Mouse (Mus musculus) neural tube, embryonic 12.5 days (tissue): ENCODE data around the gene Syt7. TPM values are rescaled to one million over a fixed set of nuclear protein-coding genes. Genes with fewer than 3 reads are reported as not detected.

Experiments used
- ATAC-seq: fragments of 200-750 bp; cut with Nextera tagmentation; 2 replicates; pipeline ENCODE4 v1.8.0; 2017; ENCODE audit warnings: low read depth, mild to moderate bottlenecking, moderate TSS enrichment, moderate library complexity; ENCODE audit not compliant: low FRiP score
- H3K27ac ChIP-seq: fragments of 300-500 bp; sonication (generic); 2 replicates; pipeline ENCODE4 v1.5.1; 2016
- H3K27me3 ChIP-seq: fragments of 300-500 bp; sonication (generic); replicated peaks from 2 replicates; pipeline ENCODE4 v1.6.1; 2016; ENCODE audit warnings: mild to moderate bottlenecking
- H3K36me3 ChIP-seq: fragments of 300-500 bp; sonication (generic); 2 replicates; pipeline ENCODE4 v1.6.1; 2016; ENCODE audit warnings: mild to moderate bottlenecking
- H3K4me1 ChIP-seq: fragments of 300-500 bp; sonication (generic); 2 replicates; pipeline ENCODE4 v1.6.1; 2016
- H3K4me2 ChIP-seq: fragments of 300-500 bp; sonication (generic); replicated peaks from 2 replicates; pipeline ENCODE4 v1.6.1; 2016; ENCODE audit warnings: mild to moderate bottlenecking
- H3K4me3 ChIP-seq: fragments of 300-500 bp; sonication (generic); 2 replicates; pipeline ENCODE4 v1.5.1; 2016
- H3K9ac ChIP-seq: fragments of 300-500 bp; sonication (generic); 2 replicates; pipeline ENCODE4 v1.6.1; 2016; ENCODE audit warnings: mild to moderate bottlenecking
- H3K9me3 ChIP-seq: fragments of 300-500 bp; sonication (generic); 2 replicates; pipeline ENCODE4 v1.6.1; 2016; ENCODE audit warnings: mild to moderate bottlenecking
- WGBS: fragments of 180-500 bp; shearing (Covaris S2); methylation state at CpG from one replicate; pipeline ENCODE4 v1.1.7; 2016; 5-methylcytosine and 5-hydroxymethylcytosine counted together
- polyA plus RNA-seq: library from polyadenylated mRNA; unstranded; fragments of >200 nt; fragmentation: Nextera tagmentation; extraction: Ambion mirVana; gene quantifications from 2 replicates; pipeline ENCODE4 v1.2.1, GENCODE M21; 2016

The Syt7 gene
- polyA plus RNA-seq, 1 experiment from 2014 or later = 4.8 TPM

DNA sequence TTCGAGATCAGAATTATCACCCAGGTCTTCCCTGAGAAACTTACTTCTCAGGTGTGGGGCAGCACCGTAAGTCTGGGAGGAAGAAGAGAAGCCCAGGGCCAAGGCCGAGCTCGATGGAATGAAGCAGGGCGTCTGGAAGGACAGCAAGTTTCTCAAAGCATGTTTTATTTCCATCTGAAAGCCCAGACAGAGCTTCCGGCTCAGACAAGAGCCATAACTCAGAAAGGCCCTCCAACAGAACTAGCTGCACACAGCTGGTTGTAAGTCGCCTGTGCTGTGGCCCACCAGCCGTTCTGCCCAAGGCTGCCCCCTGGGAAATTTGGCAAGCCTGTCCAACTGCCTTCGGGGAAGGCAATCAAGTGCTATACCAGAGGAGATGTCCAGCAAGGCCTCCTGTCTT is 38.5 kb downstream of the Syt7 start:
- Histone ChIP-seq H3K4me3 (no peak overlapping the region), H3K4me1 (peaks cover 42% of the 10 kb centered on the region)
- WGBS = 55% methylated on average over 9 of the region's 9 CpGs

GRCm38 (mm10) chr19:10429371-10429770 is 40.5 kb downstream of the Syt7 start:
- 90% methylated on average over 8 of the region's 8 CpGs for WGBS

More for the DNA sequence above, 38.5 kb downstream of the Syt7 start:
- Histone ChIP-seq H3K4me2 (no peak overlapping the region), H3K27me3 (peaks cover 12% of the 10 kb centered on the region; the same call in 1 of the 2 replicates), H3K27ac (no peak overlapping the region), H3K36me3 (no peaks in the 10 kb centered on the region), H3K9me3 (no peaks in the 10 kb centered on the region), H3K9ac (no peak overlapping the region)
- no peak for ATAC-seq

DNA sequence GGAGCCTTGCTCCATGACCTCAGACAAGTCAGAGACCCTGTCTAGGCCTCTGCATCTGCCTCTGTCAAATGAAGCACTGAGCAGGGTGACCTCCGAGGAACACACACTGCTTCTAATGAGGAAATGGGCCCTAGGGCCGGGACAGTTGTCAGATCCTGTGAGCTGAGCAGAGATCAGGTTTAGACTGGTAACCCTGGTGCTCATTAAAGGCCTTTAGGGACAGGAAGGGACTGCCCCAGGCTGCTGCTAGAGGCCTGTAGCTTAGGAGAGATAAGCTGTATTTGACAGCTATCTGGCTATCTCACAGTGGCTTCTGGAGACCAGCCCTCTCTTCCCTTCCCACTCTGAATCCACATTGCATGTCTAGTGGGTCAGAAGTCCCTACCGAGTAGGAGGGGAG is 42.5 kb downstream of the Syt7 start:
- no peaks in the 10 kb centered on the region for H3K36me3 ChIP-seq
- no peak overlapping the region for H3K4me2 ChIP-seq
- peaks cover 18% of the 10 kb centered on the region for H3K4me1 ChIP-seq
- no peaks in the 10 kb centered on the region for H3K9me3 ChIP-seq
- H3K27ac ChIP-seq = no peak overlapping the region
- H3K9ac ChIP-seq = no peak overlapping the region
- WGBS = 68% methylated on average over 3 of the region's 3 CpGs
- H3K27me3 ChIP-seq = peaks cover 3% of the 10 kb centered on the region; the same call in 1 of the 2 replicates
- no peak for ATAC-seq
- H3K4me3 ChIP-seq = no peak overlapping the region

More at GRCm38 (mm10) chr19:10429371-10429770, 40.5 kb downstream of the Syt7 start:
- no peak overlapping the region for H3K4me3 ChIP-seq
- H3K9ac ChIP-seq = no peak overlapping the region
- H3K9me3 ChIP-seq = no peaks in the 10 kb centered on the region
- ATAC-seq = no peak
- H3K36me3 ChIP-seq = no peaks in the 10 kb centered on the region
- no peak overlapping the region for H3K27ac ChIP-seq
- H3K27me3 ChIP-seq = peaks cover 6% of the 10 kb centered on the region; the same call in 1 of the 2 replicates
- peaks cover 35% of the 10 kb centered on the region for H3K4me1 ChIP-seq
- no peak overlapping the region for H3K4me2 ChIP-seq

DNA sequence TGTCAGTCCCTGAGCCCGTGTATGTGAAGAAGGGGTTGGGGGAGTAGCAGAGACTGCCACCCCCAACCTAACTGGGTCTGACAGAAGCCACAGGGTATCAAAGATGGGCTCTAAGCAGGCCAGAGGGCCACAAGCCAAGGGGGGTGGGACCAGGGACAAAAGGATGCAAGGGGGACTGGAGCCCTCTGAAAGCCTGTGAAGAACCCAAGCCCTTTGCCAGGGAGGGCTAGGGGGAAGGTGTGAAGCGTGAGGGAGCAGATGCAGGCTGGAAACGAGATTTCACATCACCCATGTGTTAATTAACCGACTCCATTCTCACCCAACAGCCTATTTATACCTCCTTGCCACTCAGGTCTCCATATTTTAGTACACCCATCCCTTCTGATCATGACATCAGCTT is 43.0 kb downstream of the Syt7 start:
- Histone ChIP-seq H3K9ac (no peak overlapping the region), H3K4me2 (no peak overlapping the region), H3K9me3 (no peaks in the 10 kb centered on the region), H3K4me3 (no peak overlapping the region), H3K4me1 (peaks cover 14% of the 10 kb centered on the region), H3K36me3 (no peaks in the 10 kb centered on the region), H3K27me3 (peaks cover 3% of the 10 kb centered on the region; the same call in 1 of the 2 replicates), H3K27ac (no peak overlapping the region)
- WGBS = 60% methylated on average over 4 of the region's 4 CpGs
- no peak for ATAC-seq

- peaks cover 3% of the 10 kb centered on the region; the same call in 1 of the 2 replicates for H3K27me3 ChIP-seq
- 80% methylated on average over 7 of the region's 7 CpGs for WGBS
- H3K9ac ChIP-seq = no peak overlapping the region
- no peak overlapping the region for H3K4me2 ChIP-seq
- no peaks in the 10 kb centered on the region for H3K9me3 ChIP-seq
- H3K4me3 ChIP-seq = no peak overlapping the region
- peaks cover under 1% of the 10 kb centered on the region; the same call in 1 of the 2 replicates for H3K4me1 ChIP-seq
- ATAC-seq = no peak
- no peak overlapping the region for H3K27ac ChIP-seq
- H3K36me3 ChIP-seq = no peaks in the 10 kb centered on the region
Measured at GRCm38 (mm10) chr19:10433225-10433624, 44.3 kb downstream of the Syt7 start.

DNA sequence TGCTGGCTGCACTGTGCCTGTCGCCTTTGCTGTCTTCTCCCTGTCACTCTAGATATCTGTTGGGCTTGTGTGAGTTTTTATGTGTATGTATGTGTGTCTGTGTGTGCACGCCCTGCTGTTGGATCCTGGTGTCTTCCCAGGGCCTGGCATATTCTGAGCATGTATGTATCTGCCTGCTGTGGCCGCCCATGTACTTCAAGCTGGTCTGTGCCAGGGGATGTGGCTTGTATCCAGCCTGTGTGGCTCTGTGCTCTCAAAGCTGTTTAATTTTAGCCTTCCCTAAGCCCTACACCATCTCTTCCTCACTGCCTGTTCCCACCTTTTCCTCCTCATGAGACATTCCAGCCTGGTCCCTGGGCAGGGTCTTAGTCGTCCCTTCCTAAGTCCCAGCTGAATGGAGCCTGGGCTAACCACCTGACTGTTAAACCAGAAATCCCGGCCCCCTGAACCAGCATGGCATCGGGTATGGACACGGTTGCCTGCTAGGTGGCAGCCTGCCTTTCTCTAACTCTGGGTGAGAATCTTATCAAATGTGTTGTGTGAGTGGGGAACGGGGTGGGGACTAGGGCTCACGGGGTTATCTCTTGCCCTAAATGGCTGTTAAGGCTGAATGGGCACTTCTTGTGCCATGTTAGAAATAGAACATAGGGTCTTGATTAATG is 45.1 kb downstream of the Syt7 start:
- no peak for ATAC-seq
- H3K9ac ChIP-seq = no peak overlapping the region
- H3K4me1 ChIP-seq = no peaks in the 10 kb centered on the region
- H3K36me3 ChIP-seq = no peaks in the 10 kb centered on the region
- H3K27me3 ChIP-seq = peaks cover 3% of the 10 kb centered on the region; the same call in 1 of the 2 replicates
- H3K27ac ChIP-seq = no peak overlapping the region
- 74% methylated on average over 9 of the region's 9 CpGs for WGBS
- H3K4me2 ChIP-seq = no peak overlapping the region
- no peaks in the 10 kb centered on the region for H3K9me3 ChIP-seq
- no peak overlapping the region for H3K4me3 ChIP-seq

DNA sequence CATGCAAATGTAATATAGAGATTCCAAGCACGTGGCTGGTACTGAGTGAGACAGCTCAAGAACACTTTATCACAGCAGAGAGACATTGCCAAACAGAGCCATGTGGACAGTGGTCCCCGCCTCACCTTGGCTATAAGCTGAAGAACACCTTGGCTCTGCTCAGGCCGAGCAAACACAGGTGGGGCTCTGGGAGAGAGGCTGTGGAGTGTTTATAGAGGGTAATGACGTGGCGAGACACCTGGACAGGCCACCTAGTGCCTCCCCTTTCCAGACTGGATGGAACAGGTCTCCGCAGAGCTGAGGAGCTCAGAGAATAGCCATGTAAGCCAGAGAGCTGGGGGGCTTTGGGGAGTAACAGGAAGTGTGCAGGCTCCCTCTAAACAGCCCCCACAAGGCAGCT is 46.0 kb downstream of the Syt7 start:
- no peaks in the 10 kb centered on the region for H3K9me3 ChIP-seq
- no peaks in the 10 kb centered on the region for H3K4me1 ChIP-seq
- H3K9ac ChIP-seq = no peak overlapping the region
- H3K27ac ChIP-seq = no peak overlapping the region
- WGBS = 81% methylated on average over 6 of the region's 6 CpGs
- no peak for ATAC-seq
- no peak overlapping the region for H3K4me2 ChIP-seq
- H3K36me3 ChIP-seq = 0 out of 2 replicates have a peak, but pooled peaks cover 2% of the 10 kb centered on the region
- H3K27me3 ChIP-seq = peaks cover 3% of the 10 kb centered on the region; the same call in 1 of the 2 replicates
- no peak overlapping the region for H3K4me3 ChIP-seq

DNA sequence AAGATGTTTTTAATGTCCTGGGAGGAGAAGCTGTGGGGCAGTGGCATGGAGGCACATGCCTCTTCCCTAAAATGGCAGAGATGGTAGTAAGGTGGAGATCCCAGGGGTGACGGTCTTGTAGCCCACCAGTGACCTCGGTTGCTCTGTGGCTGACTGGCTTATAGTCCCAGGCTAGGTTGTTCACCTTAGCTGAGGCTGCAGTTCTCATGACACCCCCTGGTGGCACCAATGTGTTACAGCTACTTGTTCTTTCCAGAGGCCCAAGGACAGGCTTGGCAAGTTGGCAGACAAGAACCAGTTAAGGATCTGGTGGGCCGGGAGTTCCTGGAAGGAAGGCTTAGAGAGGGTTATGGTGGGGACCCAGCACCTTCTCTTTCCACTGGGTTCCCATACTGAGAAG is 47.0 kb downstream of the Syt7 start:
- H3K9ac ChIP-seq = no peak overlapping the region
- WGBS = 39% methylated on average over 3 of the region's 3 CpGs
- H3K27me3 ChIP-seq = peaks cover 3% of the 10 kb centered on the region; the same call in 1 of the 2 replicates
- 0 out of 2 replicates have a peak, but pooled peaks cover 2% of the 10 kb centered on the region for H3K36me3 ChIP-seq
- no peak overlapping the region for H3K4me3 ChIP-seq
- no peaks in the 10 kb centered on the region for H3K4me1 ChIP-seq
- ATAC-seq = peak; percentile 34; the same call in 1 of the 2 replicates
- no peak overlapping the region for H3K27ac ChIP-seq
- no peak overlapping the region for H3K4me2 ChIP-seq
- H3K9me3 ChIP-seq = no peaks in the 10 kb centered on the region

GRCm38 (mm10) chr19:10436726-10437125 is 47.8 kb downstream of the Syt7 start:
- 32% methylated on average over 1 of the region's 1 CpGs for WGBS

DNA sequence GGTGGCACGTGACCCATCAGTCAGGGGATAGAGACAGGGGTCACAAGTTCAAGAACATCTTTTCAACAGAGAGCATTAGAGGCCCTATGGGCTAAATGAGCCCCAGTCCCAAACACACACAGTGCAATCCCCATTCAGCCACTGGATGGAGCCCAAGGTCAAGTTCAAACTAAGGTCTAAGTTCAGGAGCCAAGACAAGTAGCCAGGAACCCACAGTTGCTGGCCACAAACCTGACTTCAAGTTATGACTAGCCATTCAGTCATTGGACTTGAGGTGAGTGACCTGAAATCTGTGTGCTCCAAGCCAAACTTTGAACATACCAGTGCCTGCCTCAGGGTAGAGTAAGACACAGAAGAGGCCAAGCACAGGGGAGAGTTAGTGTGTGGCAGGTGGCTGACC is 48.6 kb downstream of the Syt7 start:
- H3K4me3 ChIP-seq = no peak overlapping the region
- WGBS = 74% methylated on average over 1 of the region's 1 CpGs
- H3K27ac ChIP-seq = no peak overlapping the region
- no peaks in the 10 kb centered on the region for H3K4me1 ChIP-seq
- H3K27me3 ChIP-seq = peaks cover 3% of the 10 kb centered on the region; the same call in 1 of the 2 replicates
- ATAC-seq = no peak
- 0 out of 2 replicates have a peak, but pooled peaks cover 2% of the 10 kb centered on the region for H3K36me3 ChIP-seq
- H3K4me2 ChIP-seq = no peak overlapping the region
- no peak overlapping the region for H3K9ac ChIP-seq
- H3K9me3 ChIP-seq = no peaks in the 10 kb centered on the region

More at GRCm38 (mm10) chr19:10436726-10437125, 47.8 kb downstream of the Syt7 start:
- no peaks in the 10 kb centered on the region for H3K4me1 ChIP-seq
- 0 out of 2 replicates have a peak, but pooled peaks cover 2% of the 10 kb centered on the region for H3K36me3 ChIP-seq
- peaks cover 3% of the 10 kb centered on the region; the same call in 1 of the 2 replicates for H3K27me3 ChIP-seq
- no peak overlapping the region for H3K27ac ChIP-seq
- H3K9ac ChIP-seq = no peak overlapping the region
- no peaks in the 10 kb centered on the region for H3K9me3 ChIP-seq
- no peak overlapping the region for H3K4me2 ChIP-seq
- no peak; the same call in 1 of the 2 replicates for ATAC-seq
- no peak overlapping the region for H3K4me3 ChIP-seq

- Histone ChIP-seq H3K36me3 (peaks cover 9% of the 10 kb centered on the region), H3K4me1 (no peaks in the 10 kb centered on the region)
- ATAC-seq = no peak
Measured at GRCm38 (mm10) chr19:10444685-10445369, 55.9 kb downstream of the Syt7 start.

DNA sequence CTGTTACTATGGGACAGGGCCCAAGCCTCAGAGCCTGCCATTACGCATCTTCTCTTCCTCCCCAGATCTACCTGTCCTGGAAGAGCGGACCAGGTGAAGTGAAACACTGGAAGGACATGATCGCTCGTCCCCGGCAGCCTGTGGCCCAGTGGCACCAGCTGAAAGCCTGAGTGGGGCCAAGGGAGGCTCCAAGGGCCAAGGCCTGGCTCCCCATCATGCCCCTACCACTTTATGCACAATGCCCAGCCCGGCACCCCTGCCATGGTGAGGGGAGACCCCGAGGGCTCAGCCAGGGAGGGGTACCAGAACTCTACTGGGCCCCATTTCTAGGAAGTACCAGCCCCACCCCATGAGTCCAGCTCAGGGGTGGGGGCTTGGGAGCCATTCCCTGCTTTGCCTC is 59.4 kb downstream of the Syt7 start:
- Histone ChIP-seq H3K4me1 (no peaks in the 10 kb centered on the region), H3K27ac (no peak overlapping the region), H3K27me3 (no peaks in the 10 kb centered on the region), H3K9ac (no peak overlapping the region), H3K36me3 (peaks cover 9% of the 10 kb centered on the region), H3K4me2 (no peak overlapping the region), H3K4me3 (no peak overlapping the region), H3K9me3 (no peaks in the 10 kb centered on the region)
- WGBS = 91% methylated on average over 7 of the region's 7 CpGs
- no peak for ATAC-seq

More at GRCm38 (mm10) chr19:10444685-10445369, 55.9 kb downstream of the Syt7 start:
- 93% methylated on average over 15 of the region's 15 CpGs for WGBS
- Histone ChIP-seq H3K9ac (no peak overlapping the region), H3K4me3 (no peak overlapping the region), H3K4me2 (no peak overlapping the region), H3K9me3 (no peaks in the 10 kb centered on the region), H3K27me3 (no peaks in the 10 kb centered on the region), H3K27ac (no peak overlapping the region)
